Mouse (Mus musculus) thymus, postnatal 4 days (tissue): ENCODE results near the gene Arhgap22.

Source experiments
- DNase-seq: peaks from one replicate; pipeline ENCODE4 v3.0.0; 2021

The Arhgap22 gene

GRCm38 (mm10) chr14:33213823-33214766 lies at the start of gene Arhgap22:
Arhgap22 (plus strand) TSS chr14:33214026.
- peak; percentile 85 for DNase-seq

GRCm38 (mm10) chr14:33168750-33169149 lies 45.1 kb upstream of the Arhgap22 start:
- DNase-seq: no peak

- no peak for DNase-seq
Observed at GRCm38 (mm10) chr14:33171942-33172341, 41.9 kb upstream of the Arhgap22 start.

- DNase-seq: no peak
Observed at GRCm38 (mm10) chr14:33175059-33175821, 38.6 kb upstream of the Arhgap22 start.

- no peak for DNase-seq
Observed at GRCm38 (mm10) chr14:33180102-33180501, 33.7 kb upstream of the Arhgap22 start.

GRCm38 (mm10) chr14:33185068-33185800 lies 28.6 kb upstream of the Arhgap22 start, which contains the start of gene Wdfy4:
Wdfy4 (minus strand) TSS chr14:33185508.
- peak; percentile 12 for DNase-seq

- no peak for DNase-seq
Observed at GRCm38 (mm10) chr14:33187201-33187600, 26.6 kb upstream of the Arhgap22 start.

GRCm38 (mm10) chr14:33189230-33189629 lies 24.6 kb upstream of the Arhgap22 start:
- DNase-seq: no peak

GRCm38 (mm10) chr14:33189849-33190423 lies 23.9 kb upstream of the Arhgap22 start:
- no peak for DNase-seq

- DNase-seq: no peak
Observed at GRCm38 (mm10) chr14:33190646-33191045, 23.2 kb upstream of the Arhgap22 start.

- DNase-seq: no peak
Observed at GRCm38 (mm10) chr14:33193762-33194161, 20.1 kb upstream of the Arhgap22 start.

GRCm38 (mm10) chr14:33194241-33194640 lies 19.6 kb upstream of the Arhgap22 start:
- DNase-seq: no peak

- no peak for DNase-seq
Observed at GRCm38 (mm10) chr14:33202161-33202560, 11.7 kb upstream of the Arhgap22 start.

GRCm38 (mm10) chr14:33202885-33203284 lies 10.9 kb upstream of the Arhgap22 start:
- no peak for DNase-seq

GRCm38 (mm10) chr14:33203777-33204176 lies 10.0 kb upstream of the Arhgap22 start:
- no peak for DNase-seq

- DNase-seq: no peak
Observed at GRCm38 (mm10) chr14:33205280-33205965, 8.4 kb upstream of the Arhgap22 start.

- DNase-seq: peak; percentile 55
Observed at GRCm38 (mm10) chr14:33207011-33207410, 6.8 kb upstream of the Arhgap22 start.

GRCm38 (mm10) chr14:33208331-33208730 lies 5.5 kb upstream of the Arhgap22 start:
- no peak for DNase-seq

- DNase-seq: no peak
Observed at GRCm38 (mm10) chr14:33210806-33211205, 3.0 kb upstream of the Arhgap22 start.

GRCm38 (mm10) chr14:33212271-33212957 lies 1.4 kb upstream of the Arhgap22 start:
- no peak for DNase-seq

- no peak for DNase-seq
Observed at GRCm38 (mm10) chr14:33212958-33213309, 892 bp upstream of the Arhgap22 start.

GRCm38 (mm10) chr14:33214767-33215128 lies 922 bp downstream of the Arhgap22 start:
- DNase-seq: no peak
